Mouse (Mus musculus) bone marrow macrophage, adult 2 months (primary cell): ENCODE measurements at regions not wholly inside any gene's neighbourhood (a gene's known extent, or its start where the extent isn't known, plus 50 kb on each side); places are given as distances from the start of the nearest gene placed in this dataset.

Experiments used
- CTCF ChIP-seq: IDR thresholded peaks from 2 replicates; pipeline ENCODE4 v1.5.1; 2012; ENCODE audit warnings: low read depth, mild to moderate bottlenecking, low read length, moderate library complexity
- POLR2A ChIP-seq: IDR thresholded peaks from 2 replicates; pipeline ENCODE4 v1.6.1; 2012; ENCODE audit warnings: mild to moderate bottlenecking, low read depth, low read length, borderline replicate concordance

DNA sequence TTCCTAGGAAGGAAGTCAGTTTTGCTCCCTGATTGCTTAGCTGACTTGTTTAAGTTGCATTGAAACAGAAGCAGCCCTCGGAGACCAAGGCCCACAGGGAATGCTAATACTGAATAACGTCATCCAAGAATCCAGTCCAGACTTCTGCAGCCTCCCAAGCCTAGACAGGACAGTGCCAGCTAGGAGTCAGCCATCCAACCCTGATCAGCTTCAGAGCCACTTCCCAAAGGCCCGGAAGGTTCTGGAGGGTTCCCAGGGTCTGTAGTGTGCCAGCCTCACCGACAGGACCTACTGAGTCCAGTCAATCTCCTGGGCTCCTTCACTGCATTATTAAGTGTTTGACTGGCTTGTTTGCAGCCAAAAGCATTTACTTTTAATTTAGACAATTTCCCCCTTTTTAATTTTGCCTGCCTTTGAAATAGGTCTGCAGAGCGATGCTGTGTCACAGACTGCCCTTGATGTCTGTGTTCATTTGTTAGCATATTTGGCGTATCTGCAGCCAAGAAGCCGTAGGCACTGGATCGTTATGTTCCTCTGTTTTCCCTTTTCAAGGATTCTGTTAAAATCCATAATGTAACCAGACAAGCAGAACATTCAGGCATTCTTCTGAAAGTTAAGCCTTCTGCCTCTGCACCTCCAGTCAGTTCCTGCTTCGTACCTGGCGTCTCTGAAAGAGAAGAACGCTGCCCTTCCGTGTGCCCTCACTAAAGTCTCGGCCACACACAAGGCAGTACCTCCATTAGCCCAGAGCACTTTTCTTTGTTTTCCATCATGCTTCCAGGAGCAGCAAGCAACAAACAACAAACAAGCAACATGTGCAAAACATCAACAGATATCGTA is 106.5 kb upstream of the Nebl start:
- no peak for TF ChIP-seq POLR2A
- no peak for TF ChIP-seq CTCF
